Mouse (Mus musculus) CD4-positive naive resting alpha-beta T cell, adult 57 days (primary cell): ENCODE results near the gene Gm21671. TPM values are rescaled to one million over a fixed set of nuclear protein-coding genes. Genes with fewer than 3 reads are reported as not detected.

Experiments
- total RNA-seq: library from RNA; stranded (reverse); gene quantifications from one replicate; pipeline ENCODE4 v1.2.4, GENCODE M21; 2023

The Gm21671 gene
- total RNA-seq = not detected

DNA sequence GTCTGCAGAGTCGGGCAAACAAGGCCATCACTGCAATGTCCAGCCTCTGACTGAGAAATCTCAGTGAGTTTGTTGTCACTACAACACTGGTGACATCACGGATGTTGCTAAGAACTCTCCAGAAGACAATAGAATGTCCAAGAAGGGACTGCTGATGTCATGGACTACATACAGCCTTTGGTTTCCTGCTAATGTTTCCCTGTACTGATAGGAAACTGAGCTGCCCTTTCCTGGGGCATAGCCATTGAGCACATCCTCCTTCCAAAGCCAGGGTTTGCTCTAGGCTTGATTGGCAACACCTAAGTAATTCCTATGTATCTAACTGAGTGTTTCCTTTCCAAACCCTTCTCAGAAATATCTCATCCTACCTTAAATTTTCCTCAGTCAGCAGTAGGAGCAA is at the start of gene Gm21671:
Gm21671 (minus strand) TSS at position 101 of the 400 bp plus-strand sequence.

DNA sequence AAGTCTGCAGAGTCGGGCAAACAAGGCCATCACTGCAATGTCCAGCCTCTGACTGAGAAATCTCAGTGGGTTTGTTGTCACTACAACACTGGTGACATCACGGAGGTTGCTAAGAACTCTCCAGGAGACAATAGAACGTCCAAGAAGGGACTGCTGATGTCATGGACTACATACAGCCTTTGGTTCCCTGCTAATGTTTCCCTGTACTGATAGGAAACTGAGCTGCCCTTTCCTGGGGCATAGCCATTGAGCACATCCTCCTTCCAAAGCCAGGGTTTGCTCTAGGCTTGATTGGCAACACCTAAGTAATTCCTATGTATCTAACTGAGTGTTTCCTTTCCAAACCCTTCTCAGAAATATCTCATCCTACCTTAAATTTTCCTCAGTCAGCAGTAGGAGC is 34.3 kb upstream of the Gm21671 start, which contains the start of gene Gm21698:
Gm21698 (minus strand) TSS at position 101 of the 400 bp plus-strand sequence.

DNA sequence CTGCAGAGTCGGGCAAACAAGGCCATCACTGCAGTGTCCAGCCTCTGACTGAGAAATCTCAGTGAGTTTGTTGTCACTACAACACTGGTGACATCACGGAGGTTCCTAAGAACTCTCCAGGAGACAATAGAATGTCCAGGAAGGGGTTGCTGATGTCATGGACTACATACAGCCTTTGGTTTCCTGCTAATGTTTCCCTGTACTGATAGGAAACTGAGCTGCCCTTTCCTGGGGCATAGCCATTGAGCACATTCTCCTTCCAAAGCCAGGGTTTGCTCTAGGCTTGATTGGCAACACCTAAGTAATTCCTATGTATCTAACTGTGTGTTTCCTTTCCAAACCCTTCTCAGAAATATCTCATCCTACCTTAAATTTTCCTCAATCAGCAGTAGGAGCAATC is 18.3 kb upstream of the Gm21671 start, which contains the start of gene Gm21680:
Gm21680 (minus strand) TSS at position 101 of the 400 bp plus-strand sequence.

DNA sequence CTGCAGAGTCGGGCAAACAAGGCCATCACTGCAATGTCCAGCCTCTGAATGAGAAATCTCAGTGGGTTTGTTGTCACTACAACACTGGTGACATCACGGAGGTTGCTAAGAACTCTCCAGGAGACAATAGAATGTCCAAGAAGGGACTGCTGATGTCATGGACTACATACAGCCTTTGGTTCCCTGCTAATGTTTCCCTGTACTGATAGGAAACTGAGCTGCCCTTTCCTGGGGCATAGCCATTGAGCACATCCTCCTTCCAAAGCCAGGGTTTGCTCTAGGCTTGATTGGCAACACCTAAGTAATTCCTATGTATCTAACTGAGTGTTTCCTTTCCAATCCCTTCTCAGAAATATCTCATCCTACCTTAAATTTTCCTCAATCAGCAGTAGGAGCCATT is 11.9 kb downstream of the Gm21671 start, which contains the start of gene Gm21663:
Gm21663 (minus strand) TSS at position 101 of the 400 bp plus-strand sequence.

Other genes starting within 250 kb of the Gm21671 start
- gene Xrcc2, start 248.6 kb downstream of the Gm21671 start, total RNA-seq = 11.0 TPM
- 1.6 TPM for gene Actr3b, start 194.4 kb downstream of the Gm21671 start, total RNA-seq
- gene Gm21663, start 12.0 kb downstream of the Gm21671 start, total RNA-seq = not detected
- not detected for gene Gm21680, start 18.2 kb upstream of the Gm21671 start, total RNA-seq
- not detected for gene Gm21698, start 34.2 kb upstream of the Gm21671 start, total RNA-seq
- not detected for gene Gm1979, start 50.4 kb upstream of the Gm21671 start, total RNA-seq
- gene Gm5862, start 68.5 kb upstream of the Gm21671 start, total RNA-seq = not detected
- not detected for gene Speer4a, start 85.1 kb upstream of the Gm21671 start, total RNA-seq
- not detected for gene Gm7347, start 104.2 kb upstream of the Gm21671 start, total RNA-seq
- gene Gm10471, start 134.9 kb upstream of the Gm21671 start, total RNA-seq = not detected
- not detected for gene 5031410I06Rik, start 150.9 kb upstream of the Gm21671 start, total RNA-seq
- gene Gm10220, start 167.0 kb upstream of the Gm21671 start, total RNA-seq = not detected